Comparison of ENCODE assay signal across 28 mouse cellular contexts in genomic region chr11:8948871-8949270, GRCm38 (mm10). TPM values are rescaled to one million over a fixed set of nuclear protein-coding genes. Genes with fewer than 3 reads are reported as not detected.
A peak's percentile ranks its signal among the peaks of the same experiment; 100 is the strongest.
DNase-seq lines count a peak whose midpoint lies in the region; ATAC-seq and TF ChIP-seq lines count a peak whose summit lies in the region.
"Had no signal": no experiment of that assay in that cellular context is flagged by ENCODE, and none has a peak within 500 bp of the region (broad histone marks: within the 10 kb centered on the region; RNA-seq: fewer than 3 reads in every experiment).

No protein-coding gene starts in this region.

- H3K9ac ChIP-seq in embryonic facial prominence, embryonic 13.5 days, result no peak overlapping the region
- no peak overlapping the region for H3K9ac ChIP-seq in limb, embryonic 12.5 days (replicated peaks)
- H3K9ac ChIP-seq in lung, embryonic 16.5 days (ENCODE audit: low read length), result 0 out of 2 replicates have a peak overlapping the region, but pooled peaks have one; percentile 42
- H3K9ac ChIP-seq in limb, embryonic 14.5 days (ENCODE audit: low read depth, low read length, severe bottlenecking), result no peak overlapping the region
- H3K9ac ChIP-seq: embryonic facial prominence, embryonic 12.5 days; forebrain, embryonic 12.5 days; forebrain, embryonic 15.5 days; hindbrain, embryonic 13.5 days had no signal

- TF ChIP-seq POLR2A in limb, embryonic 14.5 days (IDR thresholded peaks at IDR 0.05; ENCODE audit: borderline replicate concordance, extremely low read depth, insufficient read depth, insufficient read length), result no peak

- no peak for TF ChIP-seq CTCF in layer of hippocampus, adult 2 months (conservative IDR thresholded peaks at IDR 0.05)

- H3K27me3 ChIP-seq in embryonic facial prominence, embryonic 13.5 days, result no peaks in the 10 kb centered on the region
- H3K27me3 ChIP-seq in embryonic facial prominence, embryonic 10.5 days (replicated peaks; ENCODE audit: low read depth, poor library complexity, severe bottlenecking), result no peaks in the 10 kb centered on the region
- no peaks in the 10 kb centered on the region for H3K27me3 ChIP-seq in limb, embryonic 12.5 days
- H3K27me3 ChIP-seq in limb, embryonic 10.5 days (ENCODE audit: low read depth, poor library complexity, severe bottlenecking), result no peaks in the 10 kb centered on the region
- H3K27me3 ChIP-seq in lung, embryonic 16.5 days (ENCODE audit: control insufficient read depth, insufficient read depth, low read depth, low read length), result no peaks in the 10 kb centered on the region
- no peaks in the 10 kb centered on the region for H3K27me3 ChIP-seq in limb, embryonic 14.5 days (ENCODE audit: control insufficient read depth, insufficient read depth, low read length)
- H3K27me3 ChIP-seq: embryonic facial prominence, embryonic 12.5 days; forebrain, embryonic 12.5 days; forebrain, embryonic 15.5 days; hindbrain, embryonic 13.5 days; Patski had no signal

- no peak for DNase-seq in embryonic facial prominence, embryonic 10.5 days (ENCODE audit: low spot score)
- no peak for DNase-seq in limb, embryonic 10.5 days (ENCODE audit: low spot score)
- DNase-seq in lung, adult 18-20 months, result no peak
- no peak for DNase-seq in limb, embryonic 14.5 days (ENCODE audit: low spot score)
- DNase-seq in layer of hippocampus, adult 2 months (ENCODE audit: low spot score in 2 of 2), result no peak
- DNase-seq: adrenal gland, postnatal 10 days; adrenal gland, postnatal 36 days; B cell, adult 2 months; cerebellum, adult 18-20 months; cerebellum, adult 9-10 months; cerebellum, postnatal 14 days; gastrocnemius, postnatal 25 days; heart, adult 18-20 months had no signal

- 72% methylated on average over 3 of the region's 3 CpGs for WGBS in embryonic facial prominence, embryonic 13.5 days
- 71% methylated on average over 3 of the region's 3 CpGs for WGBS in embryonic facial prominence, embryonic 10.5 days
- WGBS in limb, embryonic 12.5 days, result 64% methylated on average over 3 of the region's 3 CpGs
- WGBS in limb, embryonic 10.5 days, result 70% methylated on average over 3 of the region's 3 CpGs
- WGBS in lung, embryonic 16.5 days, result 18% methylated on average over 3 of the region's 3 CpGs
- 61% methylated on average over 3 of the region's 3 CpGs for WGBS in limb, embryonic 14.5 days

- peaks cover 10% of the 10 kb centered on the region; the same call in 1 of the 2 replicates for H3K4me1 ChIP-seq in embryonic facial prominence, embryonic 13.5 days
- no peaks in the 10 kb centered on the region for H3K4me1 ChIP-seq in embryonic facial prominence, embryonic 10.5 days
- peaks cover 8% of the 10 kb centered on the region for H3K4me1 ChIP-seq in limb, embryonic 12.5 days (replicated peaks)
- no peaks in the 10 kb centered on the region for H3K4me1 ChIP-seq in limb, embryonic 10.5 days
- H3K4me1 ChIP-seq in lung, embryonic 16.5 days (replicated peaks; ENCODE audit: control insufficient read depth, insufficient read depth, low read length), result peaks cover 22% of the 10 kb centered on the region
- peaks cover 17% of the 10 kb centered on the region; the same call in 1 of the 2 replicates for H3K4me1 ChIP-seq in limb, embryonic 14.5 days (ENCODE audit: control insufficient read depth, insufficient read depth, low read length)
- H3K4me1 ChIP-seq: forebrain, embryonic 12.5 days; hindbrain, embryonic 13.5 days had no signal

- H3K27ac ChIP-seq in embryonic facial prominence, embryonic 13.5 days, result peak overlapping the region; percentile 58
- H3K27ac ChIP-seq in embryonic facial prominence, embryonic 10.5 days (replicated peaks), result no peak overlapping the region
- peak overlapping the region; percentile 91 for H3K27ac ChIP-seq in limb, embryonic 12.5 days
- H3K27ac ChIP-seq in limb, embryonic 10.5 days, result no peak overlapping the region
- peak overlapping the region; percentile 98 for H3K27ac ChIP-seq in lung, embryonic 16.5 days (ENCODE audit: low read length)
- H3K27ac ChIP-seq in limb, embryonic 14.5 days (replicated peaks; ENCODE audit: low read depth, low read length), result peak overlapping the region; percentile 90
- no peak overlapping the region for H3K27ac ChIP-seq in layer of hippocampus, adult 2 months
- H3K27ac ChIP-seq: forebrain, embryonic 12.5 days; forebrain, embryonic 15.5 days; hindbrain, postnatal 0 days had no signal

- no peak for ATAC-seq in embryonic facial prominence, embryonic 13.5 days (ENCODE audit: insufficient number of reproducible peaks, insufficient read depth, low FRiP score, low TSS enrichment, low read depth)
- no peak for ATAC-seq in limb, embryonic 12.5 days (ENCODE audit: insufficient number of reproducible peaks, insufficient read depth, low FRiP score, low TSS enrichment, low read depth)
- ATAC-seq in lung, embryonic 16.5 days (ENCODE audit: low read depth), result peak; percentile 73
- no peak for ATAC-seq in limb, embryonic 14.5 days (ENCODE audit: low FRiP score, low read depth)
- ATAC-seq: hindbrain, postnatal 0 days; Patski had no signal

- no peak overlapping the region for H3K4me2 ChIP-seq in embryonic facial prominence, embryonic 13.5 days
- H3K4me2 ChIP-seq in limb, embryonic 12.5 days, result no peak overlapping the region
- no peak overlapping the region for H3K4me2 ChIP-seq in lung, embryonic 16.5 days (ENCODE audit: low read depth, low read length)
- H3K4me2 ChIP-seq in limb, embryonic 14.5 days (replicated peaks; ENCODE audit: low read depth, low read length, severe bottlenecking), result no peak overlapping the region
- H3K4me2 ChIP-seq: embryonic facial prominence, embryonic 12.5 days; forebrain, embryonic 12.5 days; forebrain, embryonic 15.5 days; hindbrain, embryonic 13.5 days had no signal

- H3K4me3 ChIP-seq in embryonic facial prominence, embryonic 13.5 days, result no peak overlapping the region
- H3K4me3 ChIP-seq in embryonic facial prominence, embryonic 10.5 days, result no peak overlapping the region
- no peak overlapping the region for H3K4me3 ChIP-seq in limb, embryonic 12.5 days (replicated peaks)
- H3K4me3 ChIP-seq in limb, embryonic 10.5 days, result no peak overlapping the region
- H3K4me3 ChIP-seq in lung, embryonic 16.5 days (ENCODE audit: low read length), result no peak overlapping the region
- H3K4me3 ChIP-seq in limb, embryonic 14.5 days (replicated peaks; ENCODE audit: low read length), result no peak overlapping the region
- H3K4me3 ChIP-seq in layer of hippocampus, adult 2 months, result no peak overlapping the region
- H3K4me3 ChIP-seq: embryonic facial prominence, embryonic 12.5 days; erythroblast, embryonic 14.5 days; forebrain, embryonic 12.5 days; forebrain, embryonic 15.5 days; hindbrain, embryonic 13.5 days had no signal

- no peaks in the 10 kb centered on the region for H3K9me3 ChIP-seq in embryonic facial prominence, embryonic 13.5 days
- H3K9me3 ChIP-seq in embryonic facial prominence, embryonic 10.5 days, result no peaks in the 10 kb centered on the region
- no peaks in the 10 kb centered on the region for H3K9me3 ChIP-seq in limb, embryonic 12.5 days
- H3K9me3 ChIP-seq in limb, embryonic 10.5 days (replicated peaks), result no peaks in the 10 kb centered on the region
- H3K9me3 ChIP-seq in lung, embryonic 16.5 days (ENCODE audit: control insufficient read depth, low read length), result no peaks in the 10 kb centered on the region
- no peaks in the 10 kb centered on the region for H3K9me3 ChIP-seq in limb, embryonic 14.5 days (ENCODE audit: control insufficient read depth, low read length)
- H3K9me3 ChIP-seq: embryonic facial prominence, embryonic 12.5 days; forebrain, embryonic 12.5 days; forebrain, embryonic 15.5 days; G1E; hindbrain, embryonic 13.5 days had no signal

- H3K36me3 ChIP-seq in embryonic facial prominence, embryonic 13.5 days, result no peaks in the 10 kb centered on the region
- H3K36me3 ChIP-seq in embryonic facial prominence, embryonic 10.5 days (replicated peaks), result no peaks in the 10 kb centered on the region
- no peaks in the 10 kb centered on the region for H3K36me3 ChIP-seq in limb, embryonic 12.5 days
- H3K36me3 ChIP-seq in limb, embryonic 10.5 days, result no peaks in the 10 kb centered on the region
- H3K36me3 ChIP-seq in lung, embryonic 16.5 days (ENCODE audit: control insufficient read depth, insufficient read depth, low read length), result no peaks in the 10 kb centered on the region
- H3K36me3 ChIP-seq in limb, embryonic 14.5 days (ENCODE audit: control insufficient read depth, insufficient read depth, low read length), result no peaks in the 10 kb centered on the region
- H3K36me3 ChIP-seq: embryonic facial prominence, embryonic 12.5 days; forebrain, embryonic 12.5 days; forebrain, embryonic 15.5 days; G1E; hindbrain, embryonic 13.5 days had no signal

RNA-seq across cellular contexts. Expression of gene Pkd1l1, which starts 24.2 kb away (rescaled TPM):
- 0.11 TPM in 1 of 2 replicates, not detected in the other for polyA plus RNA-seq in embryonic facial prominence, embryonic 13.5 days (2015; fragmentation: Nextera tagmentation; extraction: Ambion mirVana)
- 0.07 and 0.08 TPM in 2 replicates for polyA plus RNA-seq in embryonic facial prominence, embryonic 10.5 days (2016; fragmentation: Nextera tagmentation; extraction: Ambion mirVana)
- polyA plus RNA-seq in limb, embryonic 12.5 days (2016; fragmentation: Nextera tagmentation; extraction: Ambion mirVana), result 0.04 and 0.05 TPM in 2 replicates
- polyA plus RNA-seq in limb, embryonic 10.5 days (2016; fragmentation: Nextera tagmentation; extraction: Ambion mirVana), result not detected in 2 replicates
- polyA plus RNA-seq in lung, embryonic 16.5 days (2015; fragmentation: Nextera tagmentation; extraction: Ambion mirVana), result 0.06 and 0.18 TPM in 2 replicates
- polyA plus RNA-seq in limb, embryonic 14.5 days (2012; rRNA removed), result 0.11 and 0.15 TPM in 2 replicates
- polyA plus RNA-seq in limb, embryonic 14.5 days (2014; fragmentation: Nextera tagmentation; extraction: Ambion mirVana), result 0.04 and 0.10 TPM in 2 replicates
- total RNA-seq in layer of hippocampus, adult 2 months (2021), result under 1 TPM in 1 of 2 experiments, not detected in 1; 0.05 TPM
- total RNA-seq: adrenal gland, postnatal 36 days; CH12.LX; gastrocnemius, adult 8-10 months; gastrocnemius, postnatal 25 days; heart, adult 18-20 months; heart, postnatal 25 days; hematopoietic stem cell, adult 5-6 weeks had no signal
- polyA plus RNA-seq: G1E had no signal

Comparison
In these comparisons a context has a peak if more than half of its experiments do, and no peak if none do; other contexts are left out.
1. H3K27ac ChIP-seq: peak in embryonic facial prominence, embryonic 13.5 days (single experiment), limb, embryonic 12.5 days (single experiment), lung, embryonic 16.5 days (single experiment) and limb, embryonic 14.5 days (single experiment); none in embryonic facial prominence, embryonic 10.5 days (single experiment), limb, embryonic 10.5 days (single experiment) and layer of hippocampus, adult 2 months (single experiment).